In genomic region chr10:80569664-80570066, GRCm38 (mm10) we compare ENCODE assay signal across 8 mouse cellular contexts. TPM values are rescaled to one million over a fixed set of nuclear protein-coding genes. Genes with fewer than 3 reads are reported as not detected.
A peak's percentile ranks its signal among the peaks of the same experiment; 100 is the strongest.
DNase-seq lines count a peak whose midpoint lies in the region; ATAC-seq and TF ChIP-seq lines count a peak whose summit lies in the region.

No protein-coding gene starts in this region.

- no peaks in the 10 kb centered on the region for H3K9me3 ChIP-seq in kidney, postnatal 0 days (replicated peaks; ENCODE audit: low read length)
- no peaks in the 10 kb centered on the region for H3K9me3 ChIP-seq in stomach, postnatal 0 days (ENCODE audit: control insufficient read depth, low read length)

- TF ChIP-seq CTCF in kidney, postnatal 0 days (IDR thresholded peaks at IDR 0.05; ENCODE audit: low read depth): no peak
- TF ChIP-seq CTCF in stomach, postnatal 0 days (IDR thresholded peaks at IDR 0.05; ENCODE audit: low read depth): 0 out of 2 replicates have a peak, but pooled peaks have one; percentile 1
- no peak for TF ChIP-seq CTCF in cerebellum, adult 2 months (IDR thresholded peaks at IDR 0.05; ENCODE audit: borderline replicate concordance, insufficient read depth, low read depth, low read length)

- no peak for TF ChIP-seq EP300 in stomach, postnatal 0 days (optimal IDR thresholded peaks at IDR 0.05)

- no peak for TF ChIP-seq POLR2A in cerebellum, adult 2 months (IDR thresholded peaks at IDR 0.05; ENCODE audit: borderline replicate concordance, insufficient read depth, low read length)

- H3K27ac ChIP-seq in kidney, postnatal 0 days: peak overlapping the region; percentile 19; the same call in 1 of the 2 replicates
- 0 out of 2 replicates have a peak overlapping the region, but pooled peaks have one; percentile 33 for H3K27ac ChIP-seq in macrophage
- 0 out of 2 replicates have a peak overlapping the region, but pooled peaks have one; percentile 35 for H3K27ac ChIP-seq in stomach, postnatal 0 days (replicated peaks)
- H3K27ac ChIP-seq in cerebellum, adult 2 months (ENCODE audit: insufficient read depth, low read length): no peak overlapping the region

- H3K27me3 ChIP-seq in kidney, postnatal 0 days (ENCODE audit: insufficient read depth, low read length): no peaks in the 10 kb centered on the region
- no peaks in the 10 kb centered on the region for H3K27me3 ChIP-seq in stomach, postnatal 0 days (ENCODE audit: control insufficient read depth, insufficient read depth, low read length)
- H3K27me3 ChIP-seq in cerebellum, adult 2 months (ENCODE audit: control insufficient read depth, insufficient read depth, low read length): no peaks in the 10 kb centered on the region

- peak; percentile 65 for DNase-seq in cerebellum, adult 9-11 months
- no peak for DNase-seq in cerebellum, adult 8-10 months
- peak; percentile 57 for DNase-seq in adrenal gland, postnatal 25 days
- peak; percentile 82 for DNase-seq in kidney, postnatal 0 days (ENCODE audit: low spot score)
- DNase-seq in stomach, postnatal 0 days (ENCODE audit: low spot score): peak; percentile 85
- no peak for DNase-seq in cerebellum, adult 2 months

- H3K36me3 ChIP-seq in kidney, postnatal 0 days (ENCODE audit: insufficient read depth, low read length): peaks cover 5% of the 10 kb centered on the region; the same call in 1 of the 2 replicates
- no peaks in the 10 kb centered on the region for H3K36me3 ChIP-seq in macrophage (ENCODE audit: inconsistent target)
- no peaks in the 10 kb centered on the region for H3K36me3 ChIP-seq in stomach, postnatal 0 days (ENCODE audit: control insufficient read depth, insufficient read depth, low read length)

- H3K4me2 ChIP-seq in kidney, postnatal 0 days (ENCODE audit: low read length): peak overlapping the region; percentile 37
- H3K4me2 ChIP-seq in stomach, postnatal 0 days (replicated peaks; ENCODE audit: low read depth): peak overlapping the region; percentile 31

- 33% methylated on average over 10 of the region's 10 CpGs for WGBS in kidney, postnatal 0 days
- 5% methylated on average over 10 of the region's 10 CpGs for WGBS in macrophage (ENCODE audit: missing documents)
- WGBS in stomach, postnatal 0 days: 33% methylated on average over 10 of the region's 10 CpGs
- 73% methylated on average over 10 of the region's 10 CpGs for WGBS in cerebellum, adult 2 months

- peak; percentile 69 for ATAC-seq in granulocyte monocyte progenitor cell, adult 5-6 weeks (replicated peaks; ENCODE audit: poor library complexity, severe bottlenecking)
- ATAC-seq in kidney, postnatal 0 days (replicated peaks; ENCODE audit: low FRiP score, low read depth): peak; percentile 41
- peak; percentile 71 for ATAC-seq in stomach, postnatal 0 days (ENCODE audit: low FRiP score, low TSS enrichment)

- no peak overlapping the region for H3K9ac ChIP-seq in kidney, postnatal 0 days (ENCODE audit: low read depth, low read length)
- H3K9ac ChIP-seq in stomach, postnatal 0 days (ENCODE audit: low read length): 0 out of 2 replicates have a peak overlapping the region, but pooled peaks have one; percentile 23

- no peak overlapping the region for H3K4me3 ChIP-seq in kidney, postnatal 0 days (replicated peaks; ENCODE audit: low read depth, low read length)
- peak overlapping the region; percentile 36 for H3K4me3 ChIP-seq in macrophage (ENCODE audit: inconsistent target)
- H3K4me3 ChIP-seq in stomach, postnatal 0 days (ENCODE audit: low read depth, low read length): 0 out of 2 replicates have a peak overlapping the region, but pooled peaks have one; percentile 6
- no peak overlapping the region for H3K4me3 ChIP-seq in cerebellum, adult 2 months (replicated peaks; ENCODE audit: insufficient read depth, low read depth, low read length)

- peaks cover 66% of the 10 kb centered on the region for H3K79me2 ChIP-seq in macrophage (ENCODE audit: inconsistent target)

- peaks cover 19% of the 10 kb centered on the region for H3K4me1 ChIP-seq in kidney, postnatal 0 days (replicated peaks; ENCODE audit: insufficient read depth, low read length)
- peaks cover 12% of the 10 kb centered on the region for H3K4me1 ChIP-seq in stomach, postnatal 0 days (replicated peaks; ENCODE audit: control insufficient read depth, insufficient read depth)
- peaks cover 9% of the 10 kb centered on the region for H3K4me1 ChIP-seq in cerebellum, adult 2 months (ENCODE audit: control insufficient read depth, insufficient read depth, low read length)

RNA-seq across cellular contexts. Expression of gene Klf16, which starts 7.5 kb away (rescaled TPM):
- total RNA-seq in adrenal gland, postnatal 25 days (2021): 9.6 and 14.8 TPM in 2 replicates
- total RNA-seq in granulocyte monocyte progenitor cell, adult 5-6 weeks (2014; fragmentation: Nextera tagmentation): 9.3 and 10.1 TPM in 2 replicates
- 2.8 and 6.8 TPM in 2 replicates for total RNA-seq in granulocyte monocyte progenitor cell, adult 5-6 weeks (2017)
- polyA plus RNA-seq in kidney, postnatal 0 days (2015; fragmentation: Nextera tagmentation; extraction: Ambion mirVana): 8.1 and 8.8 TPM in 2 replicates
- total RNA-seq in macrophage (2018; cell fraction: chromatin; rRNA removed): 1 to 10 TPM in 22 of 26 experiments, under 1 TPM in 4; 0.33 to 6.9 (median 1.9) TPM
- 10 to 100 TPM in 4 of 26 experiments, 1 to 10 TPM in 22; 4.4 to 12.1 (median 8.4) TPM for total RNA-seq in macrophage (2018; cell fraction: cytosol; rRNA removed)
- 10 to 100 TPM in 1 of 26 experiments, 1 to 10 TPM in 25; 2.1 to 12.3 (median 3.5) TPM for total RNA-seq in macrophage (2018; cell fraction: nucleus; rRNA removed)
- polyA plus RNA-seq in macrophage (2018): 3.4 to 12.6 TPM (median 6.0 TPM) in 3 replicates
- 8.3 and 8.4 TPM in 2 replicates for polyA plus RNA-seq in stomach, postnatal 0 days (2015; fragmentation: Nextera tagmentation; extraction: Ambion mirVana)
- polyA plus RNA-seq in cerebellum, adult 2 months (2012; rRNA removed): 9.5 and 10.6 TPM in 2 replicates

RNA-seq across cellular contexts. Expression of gene Rexo1, which starts 8.3 kb away (rescaled TPM):
- 57.4 and 63.5 TPM in 2 replicates for total RNA-seq in adrenal gland, postnatal 25 days (2021)
- 43.7 and 48.2 TPM in 2 replicates for total RNA-seq in granulocyte monocyte progenitor cell, adult 5-6 weeks (2014; fragmentation: Nextera tagmentation)
- total RNA-seq in granulocyte monocyte progenitor cell, adult 5-6 weeks (2017): 17.5 and 28.8 TPM in 2 replicates
- polyA plus RNA-seq in kidney, postnatal 0 days (2015; fragmentation: Nextera tagmentation; extraction: Ambion mirVana): 16.8 and 17.3 TPM in 2 replicates
- total RNA-seq in macrophage (2018; cell fraction: chromatin; rRNA removed): 100 to 1,000 TPM in 11 of 26 experiments, 10 to 100 TPM in 15; 59.1 to 157 (median 92.8) TPM
- total RNA-seq in macrophage (2018; cell fraction: cytosol; rRNA removed): 10 to 100 TPM; 11.6 to 31.0 (median 20.9) TPM
- total RNA-seq in macrophage (2018; cell fraction: nucleus; rRNA removed): 10 to 100 TPM; 40.6 to 77.9 (median 61.9) TPM
- 14.2 to 19.1 TPM (median 18.5 TPM) in 3 replicates for polyA plus RNA-seq in macrophage (2018)
- polyA plus RNA-seq in stomach, postnatal 0 days (2015; fragmentation: Nextera tagmentation; extraction: Ambion mirVana): 7.1 and 8.5 TPM in 2 replicates
- polyA plus RNA-seq in cerebellum, adult 2 months (2012; rRNA removed): 44.4 and 47.5 TPM in 2 replicates

RNA-seq across cellular contexts. Expression of gene Abhd17a, which starts 20.5 kb away (rescaled TPM):
- 87.8 and 100 TPM in 2 replicates for total RNA-seq in adrenal gland, postnatal 25 days (2021)
- 27.7 and 36.2 TPM in 2 replicates for total RNA-seq in granulocyte monocyte progenitor cell, adult 5-6 weeks (2014; fragmentation: Nextera tagmentation)
- total RNA-seq in granulocyte monocyte progenitor cell, adult 5-6 weeks (2017): 24.2 and 33.5 TPM in 2 replicates
- 104 and 121 TPM in 2 replicates for polyA plus RNA-seq in kidney, postnatal 0 days (2015; fragmentation: Nextera tagmentation; extraction: Ambion mirVana)
- total RNA-seq in macrophage (2018; cell fraction: chromatin; rRNA removed): 10 to 100 TPM in 5 of 26 experiments, 1 to 10 TPM in 20, under 1 TPM in 1; 0.62 to 16.1 (median 5.5) TPM
- 10 to 100 TPM; 37.6 to 76.2 (median 53.9) TPM for total RNA-seq in macrophage (2018; cell fraction: cytosol; rRNA removed)
- 10 to 100 TPM in 23 of 26 experiments, 1 to 10 TPM in 3; 6.8 to 32.4 (median 16.1) TPM for total RNA-seq in macrophage (2018; cell fraction: nucleus; rRNA removed)
- polyA plus RNA-seq in macrophage (2018): 11.7 to 58.2 TPM (median 51.7 TPM) in 3 replicates
- 92.5 and 103 TPM in 2 replicates for polyA plus RNA-seq in stomach, postnatal 0 days (2015; fragmentation: Nextera tagmentation; extraction: Ambion mirVana)
- 230 and 232 TPM in 2 replicates for polyA plus RNA-seq in cerebellum, adult 2 months (2012; rRNA removed)

RNA-seq across cellular contexts. Expression of gene Atp8b3, which starts 30.7 kb away (rescaled TPM):
- total RNA-seq in adrenal gland, postnatal 25 days (2021): 0.29 and 0.64 TPM in 2 replicates
- total RNA-seq in granulocyte monocyte progenitor cell, adult 5-6 weeks (2014; fragmentation: Nextera tagmentation): 0.64 TPM in 1 of 2 replicates, not detected in the other
- not detected in 2 replicates for total RNA-seq in granulocyte monocyte progenitor cell, adult 5-6 weeks (2017)
- polyA plus RNA-seq in kidney, postnatal 0 days (2015; fragmentation: Nextera tagmentation; extraction: Ambion mirVana): 0.09 and 0.16 TPM in 2 replicates
- under 1 TPM in 14 of 26 experiments, not detected in 12; 0.15 to 0.75 (median 0.38) TPM for total RNA-seq in macrophage (2018; cell fraction: chromatin; rRNA removed)
- under 1 TPM in 20 of 26 experiments, not detected in 6; 0.03 to 0.24 (median 0.14) TPM for total RNA-seq in macrophage (2018; cell fraction: cytosol; rRNA removed)
- total RNA-seq in macrophage (2018; cell fraction: nucleus; rRNA removed): under 1 TPM in 14 of 26 experiments, not detected in 12; 0.10 to 0.52 (median 0.26) TPM
- polyA plus RNA-seq in macrophage (2018): 0.05 TPM in 1 of 3 replicates, not detected in the others
- 0.02 and 0.10 TPM in 2 replicates for polyA plus RNA-seq in stomach, postnatal 0 days (2015; fragmentation: Nextera tagmentation; extraction: Ambion mirVana)
- polyA plus RNA-seq in cerebellum, adult 2 months (2012; rRNA removed): 0.30 and 0.52 TPM in 2 replicates

RNA-seq across cellular contexts. Expression of gene Scamp4, which starts 33.0 kb away (rescaled TPM):
- total RNA-seq in adrenal gland, postnatal 25 days (2021): 64.8 and 68.6 TPM in 2 replicates
- total RNA-seq in granulocyte monocyte progenitor cell, adult 5-6 weeks (2014; fragmentation: Nextera tagmentation): 40.5 and 72.3 TPM in 2 replicates
- total RNA-seq in granulocyte monocyte progenitor cell, adult 5-6 weeks (2017): 10.7 and 11.4 TPM in 2 replicates
- 80.7 and 87.2 TPM in 2 replicates for polyA plus RNA-seq in kidney, postnatal 0 days (2015; fragmentation: Nextera tagmentation; extraction: Ambion mirVana)
- 10 to 100 TPM in 13 of 26 experiments, 1 to 10 TPM in 13; 2.6 to 18.9 (median 10.4) TPM for total RNA-seq in macrophage (2018; cell fraction: chromatin; rRNA removed)
- 10 to 100 TPM; 33.6 to 57.3 (median 44.7) TPM for total RNA-seq in macrophage (2018; cell fraction: cytosol; rRNA removed)
- total RNA-seq in macrophage (2018; cell fraction: nucleus; rRNA removed): 10 to 100 TPM in 25 of 26 experiments, 1 to 10 TPM in 1; 8.5 to 48.4 (median 29.4) TPM
- polyA plus RNA-seq in macrophage (2018): 34.4 to 66.1 TPM (median 53.0 TPM) in 3 replicates
- polyA plus RNA-seq in stomach, postnatal 0 days (2015; fragmentation: Nextera tagmentation; extraction: Ambion mirVana): 67.8 and 77.3 TPM in 2 replicates
- polyA plus RNA-seq in cerebellum, adult 2 months (2012; rRNA removed): 57.9 and 62.0 TPM in 2 replicates

Comparison
In these comparisons a context has a peak if more than half of its experiments do, and no peak if none do; other contexts are left out.
1. DNase-seq: peak in cerebellum, adult 9-11 months (single experiment), adrenal gland, postnatal 25 days (single experiment), kidney, postnatal 0 days (single experiment) and stomach, postnatal 0 days (single experiment); none in cerebellum, adult 8-10 months (single experiment) and cerebellum, adult 2 months (0 of 2).
2. H3K4me3 ChIP-seq: peak in macrophage (single experiment) and stomach, postnatal 0 days (single experiment); none in kidney, postnatal 0 days (single experiment) and cerebellum, adult 2 months (single experiment).
3. Peak in every context shown above with its lines, with median percentiles within 50 percentile points of each other: ATAC-seq.